Mouse (Mus musculus): ENCODE measurements at regions not wholly inside any gene's neighbourhood (a gene's known extent, or its start where the extent isn't known, plus 50 kb on each side); places are given as distances from the start of the nearest gene placed in this dataset.

GRCm38 (mm10) chr4:95208827-95209226 lies 156.8 kb upstream of the Jun start:
- H3K4me1 ChIP-seq (ENCODE audit: control insufficient read depth, insufficient read depth, insufficient read length, low read length), result peaks cover 34% of the 10 kb centered on the region
- H3K4me3 ChIP-seq (ENCODE audit: insufficient read depth, low read depth, low read length), result no peak overlapping the region
- H3K27ac ChIP-seq (replicated peaks; ENCODE audit: low read depth, low read length), result peak overlapping the region; percentile 62

GRCm38 (mm10) chr4:95209322-95210119 lies 157.5 kb upstream of the Jun start:
- Histone ChIP-seq H3K27ac (replicated peaks; ENCODE audit: low read depth, low read length) (peak overlapping the region; percentile 43; the same call in 1 of the 2 replicates), H3K4me1 (ENCODE audit: control insufficient read depth, insufficient read depth, insufficient read length, low read length) (peaks cover 34% of the 10 kb centered on the region), H3K4me3 (ENCODE audit: insufficient read depth, low read depth, low read length) (no peak overlapping the region)

- Histone ChIP-seq H3K27ac (replicated peaks; ENCODE audit: low read depth, low read length) (0 out of 2 replicates have a peak overlapping the region, but pooled peaks have one; percentile 0), H3K4me1 (ENCODE audit: control insufficient read depth, insufficient read depth, insufficient read length, low read length) (peaks cover 23% of the 10 kb centered on the region), H3K4me3 (ENCODE audit: insufficient read depth, low read depth, low read length) (no peak overlapping the region)
Measured at GRCm38 (mm10) chr4:95212561-95212960, 160.5 kb upstream of the Jun start.

GRCm38 (mm10) chr4:95213026-95213425 lies 161.0 kb upstream of the Jun start:
- Histone ChIP-seq H3K4me1 (ENCODE audit: control insufficient read depth, insufficient read depth, insufficient read length, low read length) (peaks cover 19% of the 10 kb centered on the region), H3K4me3 (ENCODE audit: insufficient read depth, low read depth, low read length) (no peak overlapping the region), H3K27ac (replicated peaks; ENCODE audit: low read depth, low read length) (0 out of 2 replicates have a peak overlapping the region, but pooled peaks have one; percentile 36)

- H3K4me3 ChIP-seq (ENCODE audit: insufficient read depth, low read depth, low read length), result no peak overlapping the region
- H3K4me1 ChIP-seq (ENCODE audit: control insufficient read depth, insufficient read depth, insufficient read length, low read length), result peaks cover 13% of the 10 kb centered on the region
- H3K27ac ChIP-seq (replicated peaks; ENCODE audit: low read depth, low read length), result no peak overlapping the region
Measured at GRCm38 (mm10) chr4:95214026-95214425, 162.0 kb upstream of the Jun start.

- Histone ChIP-seq H3K4me3 (ENCODE audit: insufficient read depth, low read depth, low read length) (no peak overlapping the region), H3K27ac (replicated peaks; ENCODE audit: low read depth, low read length) (no peak overlapping the region), H3K4me1 (ENCODE audit: control insufficient read depth, insufficient read depth, insufficient read length, low read length) (peaks cover 11% of the 10 kb centered on the region)
Measured at GRCm38 (mm10) chr4:95215187-95215586, 163.2 kb upstream of the Jun start.

GRCm38 (mm10) chr4:95230461-95230860 lies 178.4 kb upstream of the Jun start:
- peaks cover 11% of the 10 kb centered on the region for H3K4me1 ChIP-seq (ENCODE audit: control insufficient read depth, insufficient read depth, insufficient read length, low read length)
- no peak overlapping the region for H3K27ac ChIP-seq (replicated peaks; ENCODE audit: low read depth, low read length)
- no peak overlapping the region for H3K4me3 ChIP-seq (ENCODE audit: insufficient read depth, low read depth, low read length)

GRCm38 (mm10) chr4:95233034-95233433 lies 181.0 kb upstream of the Jun start:
- Histone ChIP-seq H3K27ac (replicated peaks; ENCODE audit: low read depth, low read length) (no peak overlapping the region), H3K4me1 (ENCODE audit: control insufficient read depth, insufficient read depth, insufficient read length, low read length) (peaks cover 11% of the 10 kb centered on the region), H3K4me3 (ENCODE audit: insufficient read depth, low read depth, low read length) (no peak overlapping the region)

GRCm38 (mm10) chr4:95234030-95234555 lies 182.1 kb upstream of the Jun start:
- no peak overlapping the region for H3K27ac ChIP-seq (replicated peaks; ENCODE audit: low read depth, low read length)
- no peak overlapping the region for H3K4me3 ChIP-seq (ENCODE audit: insufficient read depth, low read depth, low read length)
- peaks cover 11% of the 10 kb centered on the region for H3K4me1 ChIP-seq (ENCODE audit: control insufficient read depth, insufficient read depth, insufficient read length, low read length)

GRCm38 (mm10) chr4:95247977-95248376 lies 196.0 kb upstream of the Jun start:
- no peaks in the 10 kb centered on the region for H3K4me1 ChIP-seq (ENCODE audit: control insufficient read depth, insufficient read depth, insufficient read length, low read length)
- H3K4me3 ChIP-seq (ENCODE audit: insufficient read depth, low read depth, low read length), result no peak overlapping the region
- H3K27ac ChIP-seq (replicated peaks; ENCODE audit: low read depth, low read length), result no peak overlapping the region

GRCm38 (mm10) chr4:95249031-95249430 lies 197.0 kb upstream of the Jun start:
- H3K4me1 ChIP-seq (ENCODE audit: control insufficient read depth, insufficient read depth, insufficient read length, low read length), result no peaks in the 10 kb centered on the region
- H3K27ac ChIP-seq (replicated peaks; ENCODE audit: low read depth, low read length), result no peak overlapping the region
- H3K4me3 ChIP-seq (ENCODE audit: insufficient read depth, low read depth, low read length), result no peak overlapping the region

GRCm38 (mm10) chr4:95250083-95250482 lies 198.1 kb upstream of the Jun start:
- H3K4me1 ChIP-seq (ENCODE audit: control insufficient read depth, insufficient read depth, insufficient read length, low read length), result no peaks in the 10 kb centered on the region
- no peak overlapping the region for H3K4me3 ChIP-seq (ENCODE audit: insufficient read depth, low read depth, low read length)
- no peak overlapping the region for H3K27ac ChIP-seq (replicated peaks; ENCODE audit: low read depth, low read length)

GRCm38 (mm10) chr4:95269766-95270165 lies 217.7 kb upstream of the Jun start:
- no peak overlapping the region for H3K4me3 ChIP-seq (ENCODE audit: insufficient read depth, low read depth, low read length)
- no peaks in the 10 kb centered on the region for H3K4me1 ChIP-seq (ENCODE audit: control insufficient read depth, insufficient read depth, insufficient read length, low read length)
- no peak overlapping the region for H3K27ac ChIP-seq (replicated peaks; ENCODE audit: low read depth, low read length)

GRCm38 (mm10) chr4:95270389-95270788 lies 218.4 kb upstream of the Jun start:
- H3K4me3 ChIP-seq (ENCODE audit: insufficient read depth, low read depth, low read length), result no peak overlapping the region
- no peaks in the 10 kb centered on the region for H3K4me1 ChIP-seq (ENCODE audit: control insufficient read depth, insufficient read depth, insufficient read length, low read length)
- H3K27ac ChIP-seq (replicated peaks; ENCODE audit: low read depth, low read length), result no peak overlapping the region

- Histone ChIP-seq H3K27ac (replicated peaks; ENCODE audit: low read depth, low read length) (no peak overlapping the region), H3K4me3 (ENCODE audit: insufficient read depth, low read depth, low read length) (no peak overlapping the region), H3K4me1 (ENCODE audit: control insufficient read depth, insufficient read depth, insufficient read length, low read length) (peaks cover 2% of the 10 kb centered on the region; the same call in 1 of the 2 replicates)
Measured at GRCm38 (mm10) chr4:95276231-95276630, 224.2 kb upstream of the Jun start.
